Mouse (Mus musculus): ENCODE measurements at regions not wholly inside any gene's neighbourhood (a gene's known extent, or its start where the extent isn't known, plus 50 kb on each side); places are given as distances from the start of the nearest gene placed in this dataset.

DNA sequence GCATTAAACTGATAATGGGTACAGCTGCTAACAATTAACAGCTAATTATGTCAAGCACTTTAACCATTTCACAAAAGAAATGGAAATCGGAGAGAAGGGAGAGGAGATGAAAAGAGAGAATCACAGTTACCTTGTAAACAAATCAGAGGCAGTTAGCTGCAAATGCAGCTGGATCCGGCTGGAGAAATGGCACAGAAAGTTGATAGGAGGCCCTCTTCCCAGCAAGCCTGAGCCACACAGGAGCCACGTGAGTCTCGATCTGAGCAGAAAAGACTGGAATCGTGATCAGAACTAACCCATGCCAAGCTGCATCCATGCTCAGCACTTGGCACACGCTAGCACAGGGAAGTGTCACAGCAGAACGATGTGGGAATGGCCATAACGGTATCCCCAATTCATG is 103.8 kb downstream of the Rpl10-ps3 start:
- TF ChIP-seq CTCF (IDR thresholded peaks at IDR 0.05; ENCODE audit: borderline replicate concordance, extremely low read depth, insufficient read depth, insufficient read length) = no peak
- no peak for TF ChIP-seq POLR2A (IDR thresholded peaks at IDR 0.05; ENCODE audit: borderline replicate concordance, extremely low read depth, insufficient read depth, insufficient read length, poor library complexity, severe bottlenecking)

Data from brain, embryonic 14.5 days (tissue).